Mouse (Mus musculus) lung, postnatal 10 days (tissue): Measurements from ENCODE around the gene Mpg.

ENCODE experiments used
- DNase-seq: peaks from one replicate; pipeline ENCODE4 v3.0.0; 2021

Gene Mpg

GRCm38 (mm10) chr11:32266776-32267175 lies 40.5 kb downstream of the Mpg start:
- DNase-seq: no peak

- peak; percentile 98 for DNase-seq
Measured at GRCm38 (mm10) chr11:32267188-32267884, 41.0 kb downstream of the Mpg start, which contains the start of gene Nprl3. Nprl3 (minus strand) TSS chr11:32267707.

DNA sequence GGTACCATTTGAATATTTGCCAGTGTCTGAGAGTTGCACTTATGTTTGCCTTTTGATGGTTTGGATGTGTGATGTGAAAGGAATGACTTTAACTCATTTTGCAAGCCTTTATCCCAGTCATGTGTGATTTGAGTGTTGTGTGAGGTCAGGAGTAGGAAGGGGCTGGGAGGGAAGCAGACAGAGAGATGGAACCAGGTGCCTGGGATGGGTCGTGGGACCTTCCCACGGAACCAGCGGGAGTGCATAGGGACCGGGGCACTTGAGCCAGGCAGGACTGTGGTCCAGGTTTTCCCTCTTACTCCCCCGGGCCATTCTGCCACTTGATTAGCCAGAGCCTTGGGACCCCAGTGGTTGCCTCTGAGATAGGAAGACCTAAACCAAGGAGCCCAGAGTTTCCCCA lies 41.7 kb downstream of the Mpg start:
- DNase-seq: peak; percentile 5

DNA sequence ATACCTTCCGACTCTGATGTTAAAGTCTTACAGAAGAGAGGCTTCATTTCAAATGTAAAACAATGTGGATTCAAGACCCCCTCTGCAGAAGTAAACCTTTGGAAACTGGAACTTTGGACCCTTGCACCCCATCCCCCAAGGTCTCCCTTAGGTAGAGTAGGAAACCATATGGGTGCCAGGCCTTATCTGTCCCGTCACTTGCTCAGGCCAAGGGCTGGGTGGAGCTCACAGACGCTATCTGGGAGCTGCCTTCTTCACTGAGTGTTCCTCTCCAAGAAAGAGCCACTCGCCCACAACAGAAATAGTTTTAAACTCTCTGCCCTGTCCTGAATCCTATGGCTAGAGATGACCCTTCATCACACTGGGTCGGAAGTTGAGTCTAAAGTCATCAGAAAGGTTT lies 42.6 kb downstream of the Mpg start:
- no peak for DNase-seq

GRCm38 (mm10) chr11:32271178-32271577 lies 44.9 kb downstream of the Mpg start:
- DNase-seq: no peak

DNA sequence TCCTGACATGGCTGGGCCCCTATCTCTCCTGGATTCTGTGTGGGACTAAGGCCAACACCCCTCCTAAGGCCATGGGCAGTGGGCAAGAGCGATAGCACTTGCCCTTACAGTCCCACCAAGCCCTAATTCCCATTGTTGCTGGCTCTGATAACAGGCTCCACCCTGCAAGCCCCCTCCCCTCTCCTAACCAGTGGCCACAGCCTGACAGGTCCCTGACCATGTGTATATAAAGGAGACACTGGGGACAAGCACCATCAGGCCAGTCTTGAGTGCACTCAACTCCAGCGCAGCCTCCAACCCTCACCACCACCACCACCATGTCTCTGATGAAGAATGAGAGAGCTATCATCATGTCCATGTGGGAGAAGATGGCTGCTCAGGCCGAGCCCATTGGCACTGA lies 50.0 kb downstream of the Mpg start, which contains the start of gene Hba-x:
TSS of gene Hba-x (plus strand) at position 54 of the 400 bp plus-strand sequence.
- no peak for DNase-seq

GRCm38 (mm10) chr11:32277736-32278457 lies 51.6 kb downstream of the Mpg start:
- DNase-seq: no peak

GRCm38 (mm10) chr11:32278458-32278957 lies 52.2 kb downstream of the Mpg start:
- no peak for DNase-seq

- no peak for DNase-seq
Measured at GRCm38 (mm10) chr11:32280646-32281045, 54.3 kb downstream of the Mpg start.

- DNase-seq: no peak
Measured at GRCm38 (mm10) chr11:32281416-32282144, 55.3 kb downstream of the Mpg start.
